Mouse (Mus musculus): ENCODE results near the gene Fam43a. TPM values are rescaled to one million over a fixed set of nuclear protein-coding genes. Genes with fewer than 3 reads are reported as not detected.

Gene Fam43a
- polyA plus RNA-seq, 1 experiment from 2014 or later, result 17.5 TPM

- no peak overlapping the region for H3K4me2 ChIP-seq
- H3K4me1 ChIP-seq (replicated peaks), result no peaks in the 10 kb centered on the region
- ATAC-seq (replicated peaks; ENCODE audit: insufficient number of reproducible peaks, insufficient read depth, low FRiP score, low read depth), result no peak
- H3K27ac ChIP-seq, result no peak overlapping the region
- no peaks in the 10 kb centered on the region for H3K36me3 ChIP-seq
- H3K9me3 ChIP-seq (replicated peaks), result no peaks in the 10 kb centered on the region
- 65% methylated on average over 5 of the region's 5 CpGs for WGBS
- no peaks in the 10 kb centered on the region for H3K27me3 ChIP-seq
- no peak overlapping the region for H3K4me3 ChIP-seq
- H3K9ac ChIP-seq, result no peak overlapping the region
These were observed 11.8 kb downstream of the Fam43a start for GRCm38 (mm10) chr16:30611331-30611730.

DNA sequence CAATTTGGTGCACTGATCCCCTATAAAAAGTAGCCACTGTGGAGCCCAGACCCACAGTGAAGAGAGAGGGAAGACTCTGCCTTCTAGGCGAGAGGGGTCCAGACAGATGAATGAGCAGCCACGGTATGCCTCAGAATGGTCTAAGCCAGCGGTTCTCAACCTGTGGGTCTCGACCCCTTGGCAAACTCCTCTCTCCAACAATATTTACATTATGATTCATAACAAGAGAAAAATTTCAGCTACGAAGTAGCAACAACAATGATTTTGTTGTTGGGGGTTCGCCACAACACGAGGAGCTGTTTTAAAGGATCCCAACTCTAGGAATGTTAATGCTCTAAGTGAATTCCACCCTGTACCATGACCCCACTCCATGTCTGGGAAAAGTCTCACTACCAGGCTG is 13.6 kb downstream of the Fam43a start:
- Histone ChIP-seq H3K4me1 (replicated peaks) (no peaks in the 10 kb centered on the region), H3K9ac (no peak overlapping the region), H3K4me3 (no peak overlapping the region), H3K27me3 (no peaks in the 10 kb centered on the region), H3K4me2 (no peak overlapping the region), H3K36me3 (no peaks in the 10 kb centered on the region), H3K27ac (no peak overlapping the region), H3K9me3 (replicated peaks) (no peaks in the 10 kb centered on the region)
- WGBS, result 82% methylated on average over 7 of the region's 7 CpGs
- ATAC-seq (replicated peaks; ENCODE audit: insufficient number of reproducible peaks, insufficient read depth, low FRiP score, low read depth), result no peak

GRCm38 (mm10) chr16:30614122-30614521 is 14.6 kb downstream of the Fam43a start:
- no peak for ATAC-seq (replicated peaks; ENCODE audit: insufficient number of reproducible peaks, insufficient read depth, low FRiP score, low read depth)
- no peak overlapping the region for H3K4me3 ChIP-seq
- WGBS, result 40% methylated on average over 5 of the region's 5 CpGs
- no peaks in the 10 kb centered on the region for H3K36me3 ChIP-seq
- H3K4me2 ChIP-seq, result no peak overlapping the region
- no peaks in the 10 kb centered on the region for H3K9me3 ChIP-seq (replicated peaks)
- no peak overlapping the region for H3K27ac ChIP-seq
- H3K27me3 ChIP-seq, result no peaks in the 10 kb centered on the region
- no peaks in the 10 kb centered on the region for H3K4me1 ChIP-seq (replicated peaks)
- no peak overlapping the region for H3K9ac ChIP-seq

DNA sequence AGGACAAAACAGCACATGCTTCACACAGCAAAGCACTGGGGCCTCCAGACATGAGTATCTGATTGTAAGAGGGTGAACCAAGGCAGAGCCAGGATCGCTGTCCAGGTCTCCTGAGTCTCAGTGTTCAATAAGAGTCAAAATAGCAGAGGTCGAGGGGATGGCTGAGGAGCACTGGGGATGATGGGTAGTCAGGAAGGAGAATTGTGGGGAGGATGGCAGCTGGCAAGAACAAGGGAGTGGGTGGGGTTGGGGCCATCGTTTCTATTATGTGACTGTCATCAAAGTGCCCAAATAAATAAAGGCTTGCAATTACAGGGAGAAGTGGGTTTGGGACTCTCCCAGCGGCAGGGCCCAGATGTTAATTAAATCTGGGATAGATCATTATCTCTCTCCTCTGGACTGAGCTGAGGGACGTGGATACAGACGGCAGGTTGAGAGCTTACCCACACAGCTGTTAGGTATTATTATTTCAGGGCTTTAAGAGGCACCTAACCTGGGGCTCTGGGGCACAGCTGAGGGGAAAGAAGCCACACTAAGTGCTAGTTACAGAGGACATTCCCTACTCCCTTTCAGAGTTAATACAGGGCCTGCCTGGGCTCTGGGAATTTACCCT is 15.3 kb downstream of the Fam43a start:
- no peaks in the 10 kb centered on the region for H3K36me3 ChIP-seq
- no peak overlapping the region for H3K9ac ChIP-seq
- H3K27ac ChIP-seq, result no peak overlapping the region
- WGBS, result 59% methylated on average over 6 of the region's 6 CpGs
- H3K9me3 ChIP-seq (replicated peaks), result no peaks in the 10 kb centered on the region
- no peak overlapping the region for H3K4me2 ChIP-seq
- H3K4me1 ChIP-seq (replicated peaks), result no peaks in the 10 kb centered on the region
- no peak overlapping the region for H3K4me3 ChIP-seq
- no peak for ATAC-seq (replicated peaks; ENCODE audit: insufficient number of reproducible peaks, insufficient read depth, low FRiP score, low read depth)
- H3K27me3 ChIP-seq, result no peaks in the 10 kb centered on the region

DNA sequence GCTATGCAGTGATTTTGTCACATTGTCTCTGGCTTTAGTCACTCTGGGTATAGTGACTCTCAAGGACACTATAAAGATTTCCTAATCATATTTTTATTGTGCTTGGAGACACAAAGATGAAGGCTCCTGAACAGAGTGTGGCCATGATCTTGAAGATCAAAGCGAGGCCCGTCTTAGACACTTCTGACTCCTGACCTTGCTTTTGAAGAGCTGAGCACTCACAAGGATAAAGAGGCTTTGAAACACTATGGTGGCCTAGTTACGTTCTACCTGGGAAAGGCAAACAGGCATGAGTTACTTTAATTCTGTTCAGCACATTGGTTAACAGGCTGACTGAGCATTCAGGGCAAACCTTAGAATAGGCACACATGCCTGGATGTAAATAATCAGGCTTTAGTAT is 16.8 kb downstream of the Fam43a start:
- Histone ChIP-seq H3K4me3 (no peak overlapping the region), H3K27ac (no peak overlapping the region), H3K4me1 (replicated peaks) (no peaks in the 10 kb centered on the region), H3K36me3 (no peaks in the 10 kb centered on the region), H3K9me3 (replicated peaks) (no peaks in the 10 kb centered on the region), H3K4me2 (no peak overlapping the region), H3K9ac (no peak overlapping the region), H3K27me3 (no peaks in the 10 kb centered on the region)
- WGBS, result 75% methylated on average over 3 of the region's 3 CpGs
- no peak for ATAC-seq (replicated peaks; ENCODE audit: insufficient number of reproducible peaks, insufficient read depth, low FRiP score, low read depth)

- H3K27ac ChIP-seq, result no peak overlapping the region
- no peak overlapping the region for H3K4me2 ChIP-seq
- 69% methylated on average over 7 of the region's 7 CpGs for WGBS
- H3K9ac ChIP-seq, result no peak overlapping the region
- no peaks in the 10 kb centered on the region for H3K27me3 ChIP-seq
- H3K4me3 ChIP-seq, result no peak overlapping the region
- H3K4me1 ChIP-seq (replicated peaks), result peaks cover 7% of the 10 kb centered on the region
- no peaks in the 10 kb centered on the region for H3K36me3 ChIP-seq
- ATAC-seq (replicated peaks; ENCODE audit: insufficient number of reproducible peaks, insufficient read depth, low FRiP score, low read depth), result no peak
- H3K9me3 ChIP-seq (replicated peaks), result no peaks in the 10 kb centered on the region
These were observed 24.1 kb downstream of the Fam43a start for GRCm38 (mm10) chr16:30623645-30624044.

DNA sequence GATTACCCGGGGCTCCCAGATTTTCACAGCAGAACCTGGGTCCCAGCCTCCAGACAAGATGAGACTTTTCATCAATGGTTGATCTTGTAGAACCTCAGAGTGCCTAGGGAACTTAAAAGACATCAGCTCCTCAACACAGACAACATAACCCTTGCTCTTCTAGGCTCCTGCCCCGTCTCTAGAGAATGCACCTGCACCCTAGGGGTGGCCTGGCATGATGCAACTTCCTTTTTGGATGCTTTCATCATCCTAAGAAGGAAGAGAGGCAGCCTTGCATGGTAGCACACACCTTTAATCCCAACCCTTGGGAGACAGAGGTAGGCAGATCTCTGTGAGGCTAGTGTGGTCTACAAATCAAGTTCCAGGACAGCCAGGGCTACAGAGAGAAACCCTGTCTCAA is 25.1 kb downstream of the Fam43a start:
- H3K9ac ChIP-seq, result no peak overlapping the region
- H3K4me3 ChIP-seq, result no peak overlapping the region
- H3K4me2 ChIP-seq, result no peak overlapping the region
- 70% methylated on average over 2 of the region's 2 CpGs for WGBS
- no peaks in the 10 kb centered on the region for H3K36me3 ChIP-seq
- no peaks in the 10 kb centered on the region for H3K9me3 ChIP-seq (replicated peaks)
- ATAC-seq (replicated peaks; ENCODE audit: insufficient number of reproducible peaks, insufficient read depth, low FRiP score, low read depth), result no peak
- no peaks in the 10 kb centered on the region for H3K27me3 ChIP-seq
- no peak overlapping the region for H3K27ac ChIP-seq
- H3K4me1 ChIP-seq (replicated peaks), result peaks cover 7% of the 10 kb centered on the region

DNA sequence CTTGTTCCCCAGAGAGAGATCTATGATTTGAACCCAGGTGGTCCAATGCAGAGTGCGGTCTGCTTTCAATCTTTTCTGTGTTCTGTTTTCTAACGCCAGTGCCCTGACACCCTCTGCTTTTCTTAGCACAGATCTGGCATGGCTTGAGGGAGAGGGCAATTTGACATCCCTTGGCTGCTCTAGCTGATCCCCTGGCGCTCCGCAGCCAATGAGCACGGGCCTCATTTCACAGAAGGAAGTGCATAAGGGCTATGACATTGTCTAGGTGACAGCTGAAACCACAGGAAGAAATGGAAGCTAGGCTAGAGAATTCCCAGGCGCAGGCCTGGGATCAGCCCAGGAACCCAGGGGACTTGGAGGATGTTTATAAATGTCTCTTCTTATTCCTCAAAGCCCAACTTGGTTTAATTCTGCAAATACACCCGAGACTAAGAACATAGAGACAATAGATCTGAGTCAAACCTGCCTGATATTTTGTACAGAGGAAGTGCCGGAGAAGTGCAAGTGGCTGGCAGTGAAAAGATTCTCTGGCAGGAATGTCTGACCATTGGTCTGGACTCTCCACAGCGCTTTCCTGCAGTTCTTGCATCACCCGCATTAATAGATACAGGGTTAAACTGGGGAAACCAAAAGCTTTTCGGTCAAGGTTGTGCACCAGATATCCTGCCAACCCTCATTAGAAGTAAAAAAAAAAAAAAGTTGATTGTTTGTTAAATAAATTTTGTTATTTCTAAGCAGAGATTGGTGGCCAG is 28.2 kb downstream of the Fam43a start:
- ATAC-seq (replicated peaks; ENCODE audit: insufficient number of reproducible peaks, insufficient read depth, low FRiP score, low read depth), result 0 out of 2 replicates have a peak, but pooled peaks have one; percentile 27
- no peaks in the 10 kb centered on the region for H3K27me3 ChIP-seq
- peak overlapping the region; percentile 42 for H3K27ac ChIP-seq
- peaks cover 7% of the 10 kb centered on the region for H3K4me1 ChIP-seq (replicated peaks)
- H3K9me3 ChIP-seq (replicated peaks), result no peaks in the 10 kb centered on the region
- no peak overlapping the region for H3K4me2 ChIP-seq
- no peak overlapping the region for H3K9ac ChIP-seq
- no peak overlapping the region for H3K4me3 ChIP-seq
- WGBS, result 54% methylated on average over 11 of the region's 11 CpGs
- H3K36me3 ChIP-seq, result no peaks in the 10 kb centered on the region

DNA sequence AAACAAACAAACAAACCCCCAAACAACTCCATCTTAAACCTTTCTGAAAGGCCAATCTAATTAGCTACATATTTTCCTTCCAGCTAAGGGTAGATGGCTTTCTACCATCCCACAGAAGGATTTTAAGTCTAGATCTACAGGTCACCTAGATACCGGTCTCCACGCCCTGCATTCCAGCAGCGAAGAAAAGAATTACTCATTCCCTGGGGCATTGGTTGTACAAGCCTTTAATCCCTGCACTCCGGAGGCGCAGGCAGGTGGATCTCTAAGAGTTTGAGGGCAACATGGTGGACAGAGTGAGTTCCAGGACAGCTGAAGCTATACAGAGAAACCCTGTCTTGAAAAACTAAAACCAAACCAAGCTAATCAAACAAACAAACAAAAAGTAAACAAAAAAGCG is 28.9 kb downstream of the Fam43a start:
- ATAC-seq (replicated peaks; ENCODE audit: insufficient number of reproducible peaks, insufficient read depth, low FRiP score, low read depth), result no peak
- no peaks in the 10 kb centered on the region for H3K36me3 ChIP-seq
- WGBS, result 63% methylated on average over 6 of the region's 6 CpGs

GRCm38 (mm10) chr16:30629509-30629908 is 30.0 kb downstream of the Fam43a start:
- no peaks in the 10 kb centered on the region for H3K27me3 ChIP-seq
- no peak overlapping the region for H3K4me3 ChIP-seq
- no peaks in the 10 kb centered on the region for H3K36me3 ChIP-seq
- no peaks in the 10 kb centered on the region for H3K9me3 ChIP-seq (replicated peaks)
- no peak overlapping the region for H3K4me2 ChIP-seq
- no peak overlapping the region for H3K9ac ChIP-seq
- H3K27ac ChIP-seq, result no peak overlapping the region
- H3K4me1 ChIP-seq (replicated peaks), result peaks cover 7% of the 10 kb centered on the region
- 88% methylated on average over 5 of the region's 5 CpGs for WGBS
- no peak for ATAC-seq (replicated peaks; ENCODE audit: insufficient number of reproducible peaks, insufficient read depth, low FRiP score, low read depth)

More for the DNA sequence above, 28.9 kb downstream of the Fam43a start:
- H3K9me3 ChIP-seq (replicated peaks), result no peaks in the 10 kb centered on the region
- H3K9ac ChIP-seq, result no peak overlapping the region
- H3K27me3 ChIP-seq, result no peaks in the 10 kb centered on the region
- no peak overlapping the region for H3K27ac ChIP-seq
- peaks cover 7% of the 10 kb centered on the region for H3K4me1 ChIP-seq (replicated peaks)
- H3K4me3 ChIP-seq, result no peak overlapping the region
- H3K4me2 ChIP-seq, result no peak overlapping the region

GRCm38 (mm10) chr16:30633906-30634746 is 34.6 kb downstream of the Fam43a start:
- WGBS, result 62% methylated on average over 8 of the region's 8 CpGs
- no peaks in the 10 kb centered on the region for H3K36me3 ChIP-seq
- no peak overlapping the region for H3K9ac ChIP-seq
- ATAC-seq (replicated peaks; ENCODE audit: insufficient number of reproducible peaks, insufficient read depth, low FRiP score, low read depth), result no peak
- no peaks in the 10 kb centered on the region for H3K9me3 ChIP-seq (replicated peaks)
- no peaks in the 10 kb centered on the region for H3K27me3 ChIP-seq
- no peak overlapping the region for H3K4me3 ChIP-seq
- no peak overlapping the region for H3K4me2 ChIP-seq
- no peaks in the 10 kb centered on the region for H3K4me1 ChIP-seq (replicated peaks)
- no peak overlapping the region for H3K27ac ChIP-seq
